ENCODE assay signal across 22 mouse cellular contexts in genomic region chr10:58848127-58848526, GRCm38 (mm10). TPM values are rescaled to one million over a fixed set of nuclear protein-coding genes. Genes with fewer than 3 reads are reported as not detected.
A peak's percentile ranks its signal among the peaks of the same experiment; 100 is the strongest.
DNase-seq lines count a peak whose midpoint lies in the region; ATAC-seq lines count a peak whose summit lies in the region.
"Had no signal": no experiment of that assay in that cellular context is flagged by ENCODE, and none has a peak within 500 bp of the region (broad histone marks: within the 10 kb centered on the region; RNA-seq: fewer than 3 reads in every experiment).

No protein-coding gene starts in this region.

- no peak overlapping the region for H3K4me3 ChIP-seq in forebrain, embryonic 15.5 days
- no peak overlapping the region for H3K4me3 ChIP-seq in forebrain, embryonic 11.5 days (ENCODE audit: low read depth, low read length)
- no peak overlapping the region for H3K4me3 ChIP-seq in neural tube, embryonic 15.5 days (replicated peaks)
- no peak overlapping the region for H3K4me3 ChIP-seq in hindbrain, embryonic 12.5 days
- H3K4me3 ChIP-seq in midbrain, embryonic 10.5 days = no peak overlapping the region
- H3K4me3 ChIP-seq: lung, embryonic 15.5 days; midbrain, embryonic 13.5 days had no signal

- H3K36me3 ChIP-seq in forebrain, embryonic 15.5 days = no peaks in the 10 kb centered on the region
- H3K36me3 ChIP-seq in forebrain, embryonic 11.5 days (ENCODE audit: control insufficient read depth, insufficient read depth, low read length) = no peaks in the 10 kb centered on the region
- H3K36me3 ChIP-seq in neural tube, embryonic 15.5 days = no peaks in the 10 kb centered on the region
- H3K36me3 ChIP-seq in hindbrain, embryonic 12.5 days = no peaks in the 10 kb centered on the region
- H3K36me3 ChIP-seq in midbrain, embryonic 10.5 days = no peaks in the 10 kb centered on the region
- H3K36me3 ChIP-seq: G1E; lung, embryonic 15.5 days; midbrain, embryonic 13.5 days had no signal

- H3K9me3 ChIP-seq in forebrain, embryonic 15.5 days = no peaks in the 10 kb centered on the region
- H3K9me3 ChIP-seq in forebrain, embryonic 11.5 days (ENCODE audit: control insufficient read depth, low read length) = no peaks in the 10 kb centered on the region
- H3K9me3 ChIP-seq in neural tube, embryonic 15.5 days (replicated peaks) = no peaks in the 10 kb centered on the region
- H3K9me3 ChIP-seq in hindbrain, embryonic 12.5 days (replicated peaks) = no peaks in the 10 kb centered on the region
- no peaks in the 10 kb centered on the region for H3K9me3 ChIP-seq in midbrain, embryonic 10.5 days (replicated peaks)
- H3K9me3 ChIP-seq: G1E; lung, embryonic 15.5 days; midbrain, embryonic 13.5 days had no signal

- WGBS in forebrain, embryonic 15.5 days = 63% methylated on average over 5 of the region's 5 CpGs
- WGBS in forebrain, embryonic 11.5 days = 80% methylated on average over 5 of the region's 5 CpGs
- WGBS in neural tube, embryonic 15.5 days = 46% methylated on average over 5 of the region's 5 CpGs
- WGBS in hindbrain, embryonic 12.5 days = 54% methylated on average over 5 of the region's 5 CpGs
- WGBS in midbrain, embryonic 10.5 days = 72% methylated on average over 5 of the region's 5 CpGs

- DNase-seq in forebrain, embryonic 11.5 days (ENCODE audit: low spot score) = no peak
- DNase-seq in neural tube, embryonic 10.5 days (ENCODE audit: extremely low spot score, low spot score) = peak; percentile 19
- DNase-seq in spleen, postnatal 14 days (ENCODE audit: low spot score in 2 of 2) = no peak
- DNase-seq in midbrain, embryonic 10.5 days (ENCODE audit: low spot score) = no peak
- DNase-seq: gastrocnemius, postnatal 14 days; heart, postnatal 14 days; kidney, adult 9 months; layer of hippocampus, postnatal 36 days; right cerebral cortex, postnatal 14 days; thymus, postnatal 14 days had no signal

- H3K27ac ChIP-seq in forebrain, embryonic 15.5 days (replicated peaks) = peak overlapping the region; percentile 64
- no peak overlapping the region for H3K27ac ChIP-seq in forebrain, embryonic 11.5 days (ENCODE audit: low read depth, low read length)
- H3K27ac ChIP-seq in neural tube, embryonic 15.5 days (replicated peaks) = no peak overlapping the region
- H3K27ac ChIP-seq in hindbrain, embryonic 12.5 days = no peak overlapping the region
- no peak overlapping the region for H3K27ac ChIP-seq in midbrain, embryonic 10.5 days (replicated peaks)
- H3K27ac ChIP-seq: lung, embryonic 15.5 days; macrophage; midbrain, embryonic 13.5 days; stomach, postnatal 0 days had no signal

- H3K4me1 ChIP-seq in forebrain, embryonic 15.5 days = peaks cover 14% of the 10 kb centered on the region
- no peaks in the 10 kb centered on the region for H3K4me1 ChIP-seq in forebrain, embryonic 11.5 days (replicated peaks; ENCODE audit: control insufficient read depth, insufficient read depth, low read length)
- peaks cover 8% of the 10 kb centered on the region; the same call in 1 of the 2 replicates for H3K4me1 ChIP-seq in neural tube, embryonic 15.5 days
- H3K4me1 ChIP-seq in hindbrain, embryonic 12.5 days = peaks cover 8% of the 10 kb centered on the region; the same call in 1 of the 2 replicates
- H3K4me1 ChIP-seq in midbrain, embryonic 10.5 days = peaks cover 5% of the 10 kb centered on the region; the same call in 1 of the 2 replicates
- H3K4me1 ChIP-seq: lung, embryonic 15.5 days had no signal

- H3K9ac ChIP-seq in forebrain, embryonic 15.5 days (replicated peaks) = no peak overlapping the region
- no peak overlapping the region for H3K9ac ChIP-seq in forebrain, embryonic 11.5 days (ENCODE audit: low read length)
- no peak overlapping the region for H3K9ac ChIP-seq in neural tube, embryonic 15.5 days (replicated peaks)
- no peak overlapping the region for H3K9ac ChIP-seq in hindbrain, embryonic 12.5 days
- H3K9ac ChIP-seq: lung, embryonic 15.5 days; midbrain, embryonic 13.5 days had no signal

- H3K4me2 ChIP-seq in forebrain, embryonic 15.5 days (replicated peaks) = no peak overlapping the region
- H3K4me2 ChIP-seq in forebrain, embryonic 11.5 days (ENCODE audit: low read depth, low read length, severe bottlenecking) = no peak overlapping the region
- no peak overlapping the region for H3K4me2 ChIP-seq in neural tube, embryonic 15.5 days
- H3K4me2 ChIP-seq in hindbrain, embryonic 12.5 days (replicated peaks) = no peak overlapping the region
- H3K4me2 ChIP-seq: heart, embryonic 11.5 days; liver, embryonic 11.5 days; lung, embryonic 15.5 days; midbrain, embryonic 13.5 days had no signal

- no peaks in the 10 kb centered on the region for H3K27me3 ChIP-seq in forebrain, embryonic 15.5 days
- no peaks in the 10 kb centered on the region for H3K27me3 ChIP-seq in forebrain, embryonic 11.5 days (ENCODE audit: control insufficient read depth, insufficient read depth, low read length)
- H3K27me3 ChIP-seq in neural tube, embryonic 15.5 days (replicated peaks) = no peaks in the 10 kb centered on the region
- H3K27me3 ChIP-seq in hindbrain, embryonic 12.5 days = no peaks in the 10 kb centered on the region
- H3K27me3 ChIP-seq in midbrain, embryonic 10.5 days (ENCODE audit: low read depth, poor library complexity, severe bottlenecking) = no peaks in the 10 kb centered on the region
- H3K27me3 ChIP-seq: lung, embryonic 15.5 days; midbrain, embryonic 13.5 days had no signal

- peak; percentile 69; the same call in 1 of the 2 replicates for ATAC-seq in forebrain, embryonic 15.5 days (replicated peaks)
- no peak for ATAC-seq in forebrain, embryonic 11.5 days (replicated peaks; ENCODE audit: low FRiP score)
- ATAC-seq in neural tube, embryonic 15.5 days (ENCODE audit: low FRiP score) = no peak
- ATAC-seq in hindbrain, embryonic 12.5 days (ENCODE audit: low FRiP score) = peak; percentile 46; the same call in 1 of the 2 replicates
- ATAC-seq: CD4-positive, CD25-positive, alpha-beta regulatory T cell, adult 4 months; inflammation-experienced regulatory T-cells, adult 6 months; midbrain, embryonic 13.5 days had no signal

RNA-seq across cellular contexts. Expression of gene Sh3rf3, which starts 35.0 kb away (rescaled TPM):
- polyA plus RNA-seq in forebrain, embryonic 15.5 days (2015; fragmentation: Nextera tagmentation; extraction: Ambion mirVana) = 12.5 and 13.1 TPM in 2 replicates
- polyA plus RNA-seq in forebrain, embryonic 11.5 days (2014; fragmentation: Nextera tagmentation; extraction: Ambion mirVana) = 1.8 and 2.0 TPM in 2 replicates
- 3.3 and 3.6 TPM in 2 replicates for polyA plus RNA-seq in neural tube, embryonic 15.5 days (2015; fragmentation: Nextera tagmentation; extraction: Ambion mirVana)
- 2.4 and 3.9 TPM in 2 replicates for polyA plus RNA-seq in hindbrain, embryonic 12.5 days (2016; fragmentation: Nextera tagmentation; extraction: Ambion mirVana)
- polyA plus RNA-seq in midbrain, embryonic 10.5 days (2016; fragmentation: Nextera tagmentation; extraction: Ambion mirVana) = 0.56 and 0.83 TPM in 2 replicates
- polyA plus RNA-seq: CD4-positive, CD25-positive, alpha-beta regulatory T cell, adult 4 months; G1E; inflammation-experienced regulatory T-cells, adult 6 months; liver, embryonic 11.5 days; macrophage had no signal

Comparison
In these comparisons a context has a peak if more than half of its experiments do, and no peak if none do; other contexts are left out.
1. ATAC-seq: peak in forebrain, embryonic 15.5 days (single experiment) and hindbrain, embryonic 12.5 days (single experiment); none in forebrain, embryonic 11.5 days (single experiment) and neural tube, embryonic 15.5 days (single experiment).